Mouse (Mus musculus) stomach, postnatal 0 days (tissue): Measurements from ENCODE around the gene Rabgap1. TPM values are rescaled to one million over a fixed set of nuclear protein-coding genes. Genes with fewer than 3 reads are reported as not detected.

ENCODE experiments used
- ATAC-seq: fragments of 200-750 bp; cut with Nextera tagmentation; 2 replicates; pipeline ENCODE4 v1.8.0; 2017; ENCODE audit not compliant: low FRiP score, low TSS enrichment
- DNase-seq: peaks from one replicate; pipeline ENCODE4 v3.0.0-alpha.2; 2016; ENCODE audit warnings: low spot score
- H3K27ac ChIP-seq: fragments of 300-500 bp; sonication (generic); replicated peaks from 2 replicates; pipeline ENCODE4 v1.5.1; 2014; ENCODE audit warnings: mild to moderate bottlenecking, control low read depth
- H3K27me3 ChIP-seq: fragments of 300-500 bp; sonication (generic); 2 replicates; pipeline ENCODE4 v1.6.1; 2014; ENCODE audit warnings: low read length; ENCODE audit not compliant: control insufficient read depth, insufficient read depth
- H3K36me3 ChIP-seq: fragments of 300-500 bp; sonication (generic); 2 replicates; pipeline ENCODE4 v1.6.1; 2014; ENCODE audit warnings: low read length, mixed read lengths; ENCODE audit not compliant: control insufficient read depth, insufficient read depth
- H3K4me1 ChIP-seq: fragments of 300-500 bp; sonication (generic); replicated peaks from 2 replicates; pipeline ENCODE4 v1.6.1; 2014; ENCODE audit warnings: antibody characterized with exemption; ENCODE audit not compliant: control insufficient read depth, insufficient read depth
- H3K4me2 ChIP-seq: fragments of 300-500 bp; sonication (generic); replicated peaks from 2 replicates; pipeline ENCODE4 v1.6.1; 2014; ENCODE audit warnings: low read depth, mild to moderate bottlenecking, control low read depth, moderate library complexity
- H3K4me3 ChIP-seq: fragments of 300-500 bp; sonication (generic); 2 replicates; pipeline ENCODE4 v1.5.1; 2014; ENCODE audit warnings: low read depth, low read length, control low read depth
- H3K9ac ChIP-seq: fragments of 300-500 bp; sonication (generic); 2 replicates; pipeline ENCODE4 v1.6.1; 2014; ENCODE audit warnings: mild to moderate bottlenecking, low read length, control low read depth, mixed read lengths
- H3K9me3 ChIP-seq: fragments of 300-500 bp; sonication (generic); 2 replicates; pipeline ENCODE4 v1.6.1; 2016; ENCODE audit warnings: low read length; ENCODE audit not compliant: control insufficient read depth
- CTCF ChIP-seq: IDR thresholded peaks from 2 replicates; pipeline ENCODE4 v1.5.1; 2016; ENCODE audit warnings: antibody characterized with exemption, low read depth, mild to moderate bottlenecking, moderate library complexity
- EP300 ChIP-seq: optimal IDR thresholded peaks from 2 replicates; pipeline ENCODE3; 2016; ENCODE audit warnings: antibody characterized with exemption
- WGBS: fragments of 180-500 bp; shearing (Covaris S2); extraction: QIAGEN DNeasy Blood & Tissue Kit; methylation state at CpG from one replicate; pipeline ENCODE4 v1.1.7; 2014; 5-methylcytosine and 5-hydroxymethylcytosine counted together
- polyA plus RNA-seq: library from polyadenylated mRNA; unstranded; fragments of >200 nt; fragmentation: Nextera tagmentation; extraction: Ambion mirVana; gene quantifications from 2 replicates; pipeline ENCODE4 v1.2.1, GENCODE M21; 2015

Gene Rabgap1
- polyA plus RNA-seq, 1 experiment from 2014 or later: 17.4 TPM

DNA sequence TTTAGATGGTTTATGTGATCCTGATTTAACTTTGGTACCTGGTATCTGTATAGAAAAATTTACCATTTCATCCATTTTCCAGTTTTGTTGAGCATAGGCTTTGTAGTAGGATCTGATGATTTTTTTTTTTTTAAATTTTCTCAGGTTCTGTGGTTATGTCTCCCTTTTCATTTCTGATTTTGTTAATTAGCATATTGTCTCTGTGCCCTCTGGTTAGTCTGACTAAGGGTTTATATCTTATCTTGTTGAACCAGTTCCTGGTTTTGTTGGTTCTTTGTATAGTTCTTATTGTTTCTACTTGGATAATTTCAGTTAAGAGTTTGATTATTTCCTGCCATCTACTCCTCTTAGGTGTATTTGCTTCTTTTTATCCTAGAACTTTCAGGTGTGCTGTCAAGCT is 36.5 kb downstream of the Rabgap1 start:
- H3K4me3 ChIP-seq: no peak overlapping the region
- H3K36me3 ChIP-seq: peaks cover 10% of the 10 kb centered on the region
- no peak overlapping the region for H3K4me2 ChIP-seq
- TF ChIP-seq CTCF (no peak), EP300 (no peak)
- no peak overlapping the region for H3K27ac ChIP-seq
- DNase-seq: no peak
- H3K9me3 ChIP-seq: no peaks in the 10 kb centered on the region
- H3K27me3 ChIP-seq: no peaks in the 10 kb centered on the region
- H3K4me1 ChIP-seq: no peaks in the 10 kb centered on the region
- no peak for ATAC-seq
- no peak overlapping the region for H3K9ac ChIP-seq

DNA sequence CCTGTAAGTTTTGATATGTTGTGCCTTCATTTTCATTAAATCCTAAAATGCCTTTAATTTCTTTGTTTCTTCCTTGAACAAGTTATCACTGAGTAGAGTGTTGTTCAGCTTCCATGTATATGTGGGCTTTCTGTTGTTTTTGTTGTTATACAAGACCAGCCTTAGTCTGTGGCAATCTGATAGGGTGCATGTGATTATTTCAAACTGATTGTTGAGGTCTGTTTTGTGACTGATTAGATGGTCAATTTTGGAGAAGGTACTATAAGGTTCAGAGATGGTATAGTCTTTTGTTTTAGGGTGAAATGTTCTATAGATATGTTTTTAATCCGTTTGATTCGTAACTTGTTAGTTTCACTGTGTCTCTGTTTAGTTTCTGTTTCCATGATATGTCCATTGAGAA is 37.0 kb downstream of the Rabgap1 start:
- H3K36me3 ChIP-seq: peaks cover 10% of the 10 kb centered on the region
- H3K4me3 ChIP-seq: no peak overlapping the region
- DNase-seq (no peak), ATAC-seq (no peak)
- no peaks in the 10 kb centered on the region for H3K4me1 ChIP-seq
- H3K27ac ChIP-seq: no peak overlapping the region
- H3K27me3 ChIP-seq: no peaks in the 10 kb centered on the region
- H3K9me3 ChIP-seq: no peaks in the 10 kb centered on the region
- no peak for TF ChIP-seq EP300
- TF ChIP-seq CTCF: no peak
- no peak overlapping the region for H3K4me2 ChIP-seq
- WGBS: 90% methylated on average over 2 of the region's 2 CpGs
- no peak overlapping the region for H3K9ac ChIP-seq

DNA sequence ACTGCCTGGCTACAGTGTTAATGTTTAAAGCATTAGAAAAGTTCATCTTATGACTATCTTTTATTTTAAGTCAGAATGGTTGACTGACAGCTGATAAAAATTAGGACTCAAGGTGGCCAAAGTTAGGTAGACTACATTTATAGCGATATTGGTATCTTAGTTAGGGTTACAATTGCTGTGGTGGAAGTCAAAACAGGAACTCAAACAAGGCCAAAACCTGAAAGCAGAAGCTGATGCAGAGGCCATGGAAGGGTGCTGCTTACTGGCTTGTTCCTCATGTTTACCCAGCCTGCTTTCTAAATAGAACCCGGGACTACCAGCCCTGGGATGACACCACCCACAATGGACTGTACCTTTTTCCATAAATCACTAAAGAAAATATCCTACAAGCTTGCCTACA is 41.1 kb downstream of the Rabgap1 start:
- WGBS: 87% methylated on average over 2 of the region's 2 CpGs
- H3K4me3 ChIP-seq: no peak overlapping the region
- H3K9ac ChIP-seq: no peak overlapping the region
- no peak overlapping the region for H3K27ac ChIP-seq
- H3K27me3 ChIP-seq: no peaks in the 10 kb centered on the region
- TF ChIP-seq EP300: no peak
- TF ChIP-seq CTCF: no peak
- no peaks in the 10 kb centered on the region for H3K9me3 ChIP-seq
- no peak for DNase-seq
- no peaks in the 10 kb centered on the region for H3K4me1 ChIP-seq
- peaks cover 6% of the 10 kb centered on the region; the same call in 1 of the 2 replicates for H3K36me3 ChIP-seq
- ATAC-seq: no peak
- H3K4me2 ChIP-seq: no peak overlapping the region

DNA sequence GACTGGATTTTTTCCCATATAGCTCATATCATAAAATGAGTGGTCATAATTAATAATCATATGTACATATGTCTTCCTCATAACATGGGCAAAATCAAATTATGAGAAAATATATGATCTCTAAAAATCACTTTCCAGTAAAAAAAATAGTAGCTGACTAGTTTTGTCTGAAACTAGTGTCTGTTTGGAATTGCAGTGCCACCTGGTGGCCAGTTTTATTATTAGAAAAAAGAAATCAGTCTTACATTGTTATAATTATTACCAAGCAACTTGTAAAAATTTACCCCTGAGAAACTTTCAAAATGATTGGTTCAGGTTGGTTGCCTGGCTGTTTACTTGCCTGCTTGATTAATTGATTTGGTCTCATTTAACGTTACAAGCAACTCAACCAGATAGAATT is 42.3 kb downstream of the Rabgap1 start:
- Histone ChIP-seq H3K36me3 (peaks cover 8% of the 10 kb centered on the region; the same call in 1 of the 2 replicates), H3K27me3 (no peaks in the 10 kb centered on the region), H3K4me3 (no peak overlapping the region), H3K9ac (no peak overlapping the region), H3K4me2 (no peak overlapping the region), H3K27ac (no peak overlapping the region), H3K4me1 (no peaks in the 10 kb centered on the region), H3K9me3 (no peaks in the 10 kb centered on the region)
- TF ChIP-seq EP300 (no peak), CTCF (peak; percentile 74)
- DNase-seq: no peak
- WGBS: 69% methylated on average over 1 of the region's 1 CpGs
- ATAC-seq: no peak

DNA sequence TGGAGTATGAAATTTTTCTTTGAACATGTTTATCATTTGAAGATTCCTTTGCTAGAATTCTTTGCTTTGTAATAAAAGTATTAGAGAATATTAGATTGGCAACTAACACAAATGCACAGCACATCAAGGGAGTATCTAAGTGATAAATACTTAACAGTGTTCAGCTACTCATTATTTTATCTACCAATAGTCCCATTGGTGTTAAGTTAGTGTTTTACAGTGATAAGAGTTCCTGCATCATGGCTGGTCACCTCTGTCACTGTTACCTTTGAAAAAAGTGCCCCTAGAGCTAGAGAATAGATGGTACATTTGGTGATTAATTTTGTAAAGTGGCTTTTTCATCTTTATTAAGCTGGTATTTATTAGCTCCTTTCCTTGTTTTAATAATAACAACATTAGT is 43.3 kb downstream of the Rabgap1 start:
- Histone ChIP-seq H3K36me3 (peaks cover 8% of the 10 kb centered on the region; the same call in 1 of the 2 replicates), H3K27me3 (no peaks in the 10 kb centered on the region), H3K27ac (no peak overlapping the region), H3K9me3 (no peaks in the 10 kb centered on the region), H3K4me1 (no peaks in the 10 kb centered on the region), H3K9ac (no peak overlapping the region), H3K4me3 (no peak overlapping the region), H3K4me2 (no peak overlapping the region)
- TF ChIP-seq EP300: no peak
- no peak for TF ChIP-seq CTCF
- DNase-seq: no peak
- ATAC-seq: no peak

DNA sequence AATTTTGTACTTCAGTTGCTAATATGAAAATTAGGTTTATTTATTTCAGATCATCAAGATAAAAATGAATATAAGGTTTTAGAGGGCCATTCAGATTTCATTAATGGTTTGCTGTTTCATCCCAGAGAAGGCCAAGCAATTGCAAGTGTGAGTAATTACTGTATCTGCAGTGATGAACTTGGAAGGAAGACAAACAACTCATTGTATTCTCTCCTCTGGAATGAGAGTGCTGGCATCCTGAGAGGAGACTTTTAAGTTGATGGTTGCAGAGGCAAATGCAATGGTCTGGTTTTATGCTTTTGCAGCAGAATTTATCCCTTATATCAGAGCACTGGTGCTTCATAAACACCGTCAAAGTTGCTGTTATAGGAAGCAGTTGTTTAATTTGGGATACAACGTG is 45.9 kb downstream of the Rabgap1 start:
- ATAC-seq (no peak), DNase-seq (no peak)
- no peak overlapping the region for H3K4me3 ChIP-seq
- H3K36me3 ChIP-seq: peaks cover 10% of the 10 kb centered on the region; the same call in 1 of the 2 replicates
- no peak overlapping the region for H3K27ac ChIP-seq
- WGBS: 87% methylated on average over 2 of the region's 2 CpGs
- no peak overlapping the region for H3K9ac ChIP-seq
- TF ChIP-seq EP300 (no peak), CTCF (no peak)
- H3K4me2 ChIP-seq: no peak overlapping the region
- H3K9me3 ChIP-seq: no peaks in the 10 kb centered on the region
- no peaks in the 10 kb centered on the region for H3K27me3 ChIP-seq
- no peaks in the 10 kb centered on the region for H3K4me1 ChIP-seq
